10 mouse cellular contexts compared by ENCODE assay signal in the genomic region with DNA sequence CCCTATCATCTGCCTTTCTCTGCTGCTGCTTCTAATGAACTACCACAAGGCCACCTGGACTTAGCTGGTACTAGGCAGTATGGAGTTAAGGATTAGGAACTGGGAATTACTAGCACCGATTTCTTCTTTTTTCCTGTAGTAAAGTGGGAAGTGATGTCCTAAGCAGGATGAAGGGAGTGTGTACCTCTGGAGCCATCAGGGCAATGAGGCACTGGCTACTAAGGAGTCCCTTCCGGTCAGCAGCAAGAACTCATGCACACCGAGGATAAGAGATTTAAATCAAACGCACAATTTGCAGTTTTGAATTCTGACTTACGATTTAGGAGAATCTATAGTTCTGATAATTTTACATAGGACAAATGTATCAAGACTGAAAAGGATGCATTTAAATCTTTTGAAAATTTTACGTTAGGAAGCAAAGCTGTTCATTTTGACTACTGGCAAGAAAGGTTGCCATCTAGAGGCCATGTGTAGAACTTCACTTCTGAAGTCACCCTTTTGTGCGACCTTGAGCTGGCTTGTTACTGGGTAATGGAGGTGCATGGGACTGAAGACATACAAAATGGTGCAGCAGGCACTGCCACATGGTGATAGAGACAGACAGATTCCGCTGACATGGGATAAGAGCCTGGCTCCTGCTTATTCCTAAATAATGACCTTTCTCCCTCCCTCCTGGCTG.
DNase-seq lines count a peak whose midpoint lies in the region; ATAC-seq and TF ChIP-seq lines count a peak whose summit lies in the region.
"Had no signal": no experiment of that assay in that cellular context is flagged by ENCODE, and none has a peak within 500 bp of the region (broad histone marks: within the 10 kb centered on the region; RNA-seq: fewer than 3 reads in every experiment).

No protein-coding gene starts in this region.

- H3K4me2 ChIP-seq in forebrain, postnatal 0 days (ENCODE audit: low read depth), result no peak overlapping the region
- H3K4me2 ChIP-seq: lung, embryonic 15.5 days had no signal

- no peaks in the 10 kb centered on the region for H3K36me3 ChIP-seq in forebrain, postnatal 0 days (ENCODE audit: insufficient read depth)
- H3K36me3 ChIP-seq: lung, embryonic 15.5 days had no signal

- peak; percentile 92 for ATAC-seq in forebrain, postnatal 0 days

- no peaks in the 10 kb centered on the region for H3K9me3 ChIP-seq in forebrain, postnatal 0 days (ENCODE audit: low read length)
- H3K9me3 ChIP-seq: lung, embryonic 15.5 days had no signal

- no peak overlapping the region for H3K9ac ChIP-seq in forebrain, postnatal 0 days
- H3K9ac ChIP-seq: lung, embryonic 15.5 days had no signal

- H3K27ac ChIP-seq in forebrain, postnatal 0 days (ENCODE audit: low read depth, low read length), result no peak overlapping the region
- H3K27ac ChIP-seq: lung, embryonic 15.5 days had no signal

- WGBS in forebrain, postnatal 0 days, result 56% methylated on average over 8 of the region's 8 CpGs

- TF ChIP-seq CTCF in forebrain, postnatal 0 days (IDR thresholded peaks at IDR 0.05; ENCODE audit: low read depth), result peak; percentile 84

- no peaks in the 10 kb centered on the region for H3K27me3 ChIP-seq in forebrain, postnatal 0 days (ENCODE audit: insufficient read depth, low read length)
- H3K27me3 ChIP-seq: lung, embryonic 15.5 days had no signal

- no peaks in the 10 kb centered on the region for H3K4me1 ChIP-seq in forebrain, postnatal 0 days (ENCODE audit: insufficient read depth)
- H3K4me1 ChIP-seq: lung, embryonic 15.5 days had no signal

- peak; percentile 14 for DNase-seq in ovary, postnatal 14 days (ENCODE audit: low spot score)
- DNase-seq in ovary, postnatal 36 days (ENCODE audit: low spot score), result no peak
- peak; percentile 6 for DNase-seq in adrenal gland, postnatal 25 days
- DNase-seq in forebrain, postnatal 0 days, result peak; percentile 74
- peak; percentile 20 for DNase-seq in layer of hippocampus, adult 9-10 months (ENCODE audit: low spot score)
- peak; percentile 17 for DNase-seq in neural tube, embryonic 10.5 days (ENCODE audit: extremely low spot score, low spot score)
- no peak for DNase-seq in urinary bladder, postnatal 14 days (ENCODE audit: low spot score)
- DNase-seq in frontal cortex, postnatal 25 days (ENCODE audit: low spot score in 2 of 2), result no peak

- no peak overlapping the region for H3K4me3 ChIP-seq in forebrain, postnatal 0 days (ENCODE audit: low read depth, low read length)
- H3K4me3 ChIP-seq: erythroblast, embryonic 14.5 days; lung, embryonic 15.5 days had no signal

Comparison
In these comparisons a context has a peak if more than half of its experiments do, and no peak if none do; other contexts are left out.
1. DNase-seq: peak in ovary, postnatal 14 days (single experiment), adrenal gland, postnatal 25 days (single experiment), forebrain, postnatal 0 days (single experiment), layer of hippocampus, adult 9-10 months (single experiment) and neural tube, embryonic 10.5 days (single experiment); none in ovary, postnatal 36 days (single experiment), urinary bladder, postnatal 14 days (single experiment) and frontal cortex, postnatal 25 days (0 of 2).